Mouse (Mus musculus) embryonic facial prominence, embryonic 10.5 days (tissue): ENCODE measurements at regions not wholly inside any gene's neighbourhood (a gene's known extent, or its start where the extent isn't known, plus 50 kb on each side); places are given as distances from the start of the nearest gene placed in this dataset.

Experiments
- DNase-seq: peaks from one replicate; pipeline ENCODE4 v3.0.0-alpha.2; 2017; ENCODE audit warnings: low spot score
- H3K27ac ChIP-seq: fragments of 300-500 bp; sonication (generic); replicated peaks from 2 replicates; pipeline ENCODE4 v1.5.1; 2016; ENCODE audit warnings: mild to moderate bottlenecking
- H3K27me3 ChIP-seq: fragments of 300-500 bp; sonication (generic); replicated peaks from 2 replicates; pipeline ENCODE4 v1.6.1; 2016; ENCODE audit warnings: low read depth, mild to moderate bottlenecking; ENCODE audit not compliant: poor library complexity, severe bottlenecking
- H3K36me3 ChIP-seq: fragments of 300-500 bp; sonication (generic); replicated peaks from 2 replicates; pipeline ENCODE4 v1.6.1; 2016; ENCODE audit warnings: mild to moderate bottlenecking, moderate library complexity
- H3K4me1 ChIP-seq: fragments of 300-500 bp; sonication (generic); 2 replicates; pipeline ENCODE4 v1.6.1; 2016
- H3K4me3 ChIP-seq: fragments of 300-500 bp; sonication (generic); 2 replicates; pipeline ENCODE4 v1.5.1; 2016; ENCODE audit warnings: mild to moderate bottlenecking, moderate library complexity
- H3K9me3 ChIP-seq: fragments of 300-500 bp; sonication (generic); 2 replicates; pipeline ENCODE4 v1.6.1; 2016; ENCODE audit warnings: mild to moderate bottlenecking
- WGBS: fragments of 180-500 bp; shearing (Covaris S2); methylation state at CpG from one replicate; pipeline ENCODE4 v1.1.7; 2016; 5-methylcytosine and 5-hydroxymethylcytosine counted together

GRCm38 (mm10) chrX:169554359-169554758 lies 130.6 kb upstream of the Mid1 start:
- Histone ChIP-seq H3K36me3 (no peaks in the 10 kb centered on the region), H3K27ac (no peak overlapping the region), H3K27me3 (peaks cover 47% of the 10 kb centered on the region), H3K4me3 (no peak overlapping the region), H3K9me3 (no peaks in the 10 kb centered on the region), H3K4me1 (no peaks in the 10 kb centered on the region)
- no peak for DNase-seq
- WGBS: 79% methylated on average over 1 of the region's 1 CpGs

GRCm38 (mm10) chrX:169552851-169553250 lies 132.1 kb upstream of the Mid1 start:
- no peaks in the 10 kb centered on the region for H3K36me3 ChIP-seq
- H3K27me3 ChIP-seq: peaks cover 42% of the 10 kb centered on the region
- no peak for DNase-seq
- no peak overlapping the region for H3K27ac ChIP-seq
- no peak overlapping the region for H3K4me3 ChIP-seq
- no peaks in the 10 kb centered on the region for H3K4me1 ChIP-seq
- WGBS: 74% methylated on average over 1 of the region's 1 CpGs
- H3K9me3 ChIP-seq: no peaks in the 10 kb centered on the region

- no peaks in the 10 kb centered on the region for H3K4me1 ChIP-seq
- peaks cover 58% of the 10 kb centered on the region for H3K27me3 ChIP-seq
- no peaks in the 10 kb centered on the region for H3K9me3 ChIP-seq
- 91% methylated on average over 3 of the region's 3 CpGs for WGBS
- no peaks in the 10 kb centered on the region for H3K36me3 ChIP-seq
- H3K27ac ChIP-seq: no peak overlapping the region
- no peak overlapping the region for H3K4me3 ChIP-seq
- DNase-seq: no peak
These were observed 141.0 kb upstream of the Mid1 start for GRCm38 (mm10) chrX:169544037-169544436.

GRCm38 (mm10) chrX:169508229-169508628 lies 176.8 kb upstream of the Mid1 start:
- H3K27me3 ChIP-seq: peaks cover 34% of the 10 kb centered on the region

GRCm38 (mm10) chrX:169493577-169493976 lies 173.4 kb upstream of the Hccs start:
- Histone ChIP-seq H3K4me1 (no peaks in the 10 kb centered on the region), H3K36me3 (no peaks in the 10 kb centered on the region), H3K9me3 (no peaks in the 10 kb centered on the region), H3K27me3 (peaks cover 13% of the 10 kb centered on the region), H3K4me3 (no peak overlapping the region), H3K27ac (no peak overlapping the region)
- 76% methylated on average over 1 of the region's 1 CpGs for WGBS
- DNase-seq: no peak

More at GRCm38 (mm10) chrX:169508229-169508628, 176.8 kb upstream of the Mid1 start:
- Histone ChIP-seq H3K27ac (no peak overlapping the region), H3K9me3 (no peaks in the 10 kb centered on the region), H3K4me1 (no peaks in the 10 kb centered on the region), H3K36me3 (no peaks in the 10 kb centered on the region), H3K4me3 (no peak overlapping the region)
- DNase-seq: no peak

- Histone ChIP-seq H3K4me1 (no peaks in the 10 kb centered on the region), H3K36me3 (no peaks in the 10 kb centered on the region), H3K27ac (no peak overlapping the region), H3K27me3 (peaks cover 68% of the 10 kb centered on the region), H3K9me3 (no peaks in the 10 kb centered on the region), H3K4me3 (no peak overlapping the region)
- DNase-seq: no peak
- 91% methylated on average over 2 of the region's 2 CpGs for WGBS
These were observed 153.3 kb upstream of the Hccs start for GRCm38 (mm10) chrX:169473518-169473917.

- Histone ChIP-seq H3K36me3 (no peaks in the 10 kb centered on the region), H3K4me1 (no peaks in the 10 kb centered on the region), H3K4me3 (no peak overlapping the region), H3K27me3 (peaks cover 77% of the 10 kb centered on the region), H3K9me3 (no peaks in the 10 kb centered on the region), H3K27ac (no peak overlapping the region)
- WGBS: 53% methylated on average over 2 of the region's 2 CpGs
- DNase-seq: peak; percentile 8
These were observed 150.5 kb upstream of the Hccs start for GRCm38 (mm10) chrX:169470715-169471114.

GRCm38 (mm10) chrX:169450159-169450558 lies 130.0 kb upstream of the Hccs start:
- Histone ChIP-seq H3K36me3 (no peaks in the 10 kb centered on the region), H3K9me3 (no peaks in the 10 kb centered on the region), H3K27me3 (peaks cover 35% of the 10 kb centered on the region), H3K27ac (no peak overlapping the region), H3K4me1 (no peaks in the 10 kb centered on the region), H3K4me3 (no peak overlapping the region)
- no peak for DNase-seq
- 71% methylated on average over 3 of the region's 3 CpGs for WGBS

GRCm38 (mm10) chrX:169439546-169439945 lies 119.4 kb upstream of the Hccs start:
- Histone ChIP-seq H3K4me3 (no peak overlapping the region), H3K27ac (no peak overlapping the region), H3K27me3 (peaks cover 22% of the 10 kb centered on the region; the same call in 1 of the 2 replicates), H3K36me3 (no peaks in the 10 kb centered on the region), H3K9me3 (no peaks in the 10 kb centered on the region), H3K4me1 (no peaks in the 10 kb centered on the region)
- no peak for DNase-seq

GRCm38 (mm10) chrX:169438626-169439025 lies 118.5 kb upstream of the Hccs start:
- 75% methylated on average over 1 of the region's 1 CpGs for WGBS
- Histone ChIP-seq H3K4me3 (no peak overlapping the region), H3K27me3 (peaks cover 20% of the 10 kb centered on the region), H3K4me1 (no peaks in the 10 kb centered on the region), H3K36me3 (no peaks in the 10 kb centered on the region), H3K9me3 (no peaks in the 10 kb centered on the region), H3K27ac (no peak overlapping the region)
- no peak for DNase-seq

- H3K9me3 ChIP-seq: no peaks in the 10 kb centered on the region
- no peak for DNase-seq
- no peak overlapping the region for H3K4me3 ChIP-seq
- no peaks in the 10 kb centered on the region for H3K4me1 ChIP-seq
- no peaks in the 10 kb centered on the region for H3K36me3 ChIP-seq
- no peak overlapping the region for H3K27ac ChIP-seq
- H3K27me3 ChIP-seq: peaks cover 50% of the 10 kb centered on the region
- 93% methylated on average over 1 of the region's 1 CpGs for WGBS
These were observed 113.7 kb upstream of the Hccs start for GRCm38 (mm10) chrX:169433903-169434302.

- Histone ChIP-seq H3K4me3 (no peak overlapping the region), H3K27ac (no peak overlapping the region), H3K9me3 (no peaks in the 10 kb centered on the region), H3K36me3 (no peaks in the 10 kb centered on the region), H3K4me1 (no peaks in the 10 kb centered on the region), H3K27me3 (peaks cover 45% of the 10 kb centered on the region)
- DNase-seq: no peak
- WGBS: 81% methylated on average over 2 of the region's 2 CpGs
These were observed 76.7 kb upstream of the Hccs start for GRCm38 (mm10) chrX:169396825-169397224.

GRCm38 (mm10) chrX:169386640-169387039 lies 66.5 kb upstream of the Hccs start:
- no peaks in the 10 kb centered on the region for H3K9me3 ChIP-seq
- H3K4me3 ChIP-seq: no peak overlapping the region
- no peaks in the 10 kb centered on the region for H3K36me3 ChIP-seq
- no peaks in the 10 kb centered on the region for H3K4me1 ChIP-seq
- DNase-seq: no peak
- no peak overlapping the region for H3K27ac ChIP-seq
- H3K27me3 ChIP-seq: peaks cover 39% of the 10 kb centered on the region
